Mouse (Mus musculus) layer of hippocampus, postnatal 10 days (tissue): ENCODE data around the gene Gm10277. TPM values are rescaled to one million over a fixed set of nuclear protein-coding genes. Genes with fewer than 3 reads are reported as not detected.
"Not testable (repeated sequence)": the region's sequence is repeated elsewhere in the genome, so short reads cannot be mapped to it uniquely, and the experiment has no call there.

Source experiments
- DNase-seq, 2 experiments: peaks; one replicate each; pipeline ENCODE4 v3.0.0; 2021; ENCODE audit warnings: low spot score in 2 of 2
- total RNA-seq, 2 experiments: library from RNA; stranded (reverse); gene quantifications; 2 replicates each; pipeline ENCODE4 v1.2.3; 2021

Gm10277 gene
- total RNA-seq, 2 experiments from 2014 or later: not detected

DNA sequence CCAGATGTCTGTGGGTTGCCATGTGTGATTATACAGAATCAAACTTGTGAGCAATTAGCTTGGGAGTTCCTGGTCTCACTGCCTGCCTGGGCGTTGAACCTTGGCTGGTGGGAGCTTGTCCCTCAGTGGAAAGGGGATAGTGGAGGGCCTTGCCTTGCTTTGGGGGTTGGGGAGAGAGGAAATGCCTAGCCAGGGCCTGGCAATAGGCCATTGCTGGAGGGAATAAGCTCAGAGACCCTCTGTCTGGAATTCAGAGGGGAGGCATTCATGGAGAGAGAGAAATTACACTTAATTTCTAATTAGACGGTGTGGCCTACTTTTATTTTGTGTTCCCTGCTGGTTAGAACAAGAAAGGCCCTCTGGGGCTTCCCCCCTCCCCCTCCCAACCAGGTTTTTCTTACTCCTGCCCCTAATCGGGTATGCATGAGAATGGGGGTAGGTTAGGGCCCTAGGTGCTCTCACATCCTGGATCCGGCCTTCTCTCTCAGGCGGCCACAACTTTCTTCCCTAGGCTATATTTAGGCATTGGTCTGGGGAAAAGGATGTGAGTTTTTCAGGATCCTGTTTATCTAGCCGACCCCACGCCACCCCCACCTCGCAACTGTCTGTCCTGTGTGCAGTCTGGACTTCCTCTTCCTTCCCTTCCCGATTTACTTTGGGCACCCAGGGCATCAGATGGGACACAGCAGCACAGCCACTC is 11.7 kb downstream of the Gm10277 start:
- peak in 1 of 2 experiments; percentile 55 for DNase-seq

DNA sequence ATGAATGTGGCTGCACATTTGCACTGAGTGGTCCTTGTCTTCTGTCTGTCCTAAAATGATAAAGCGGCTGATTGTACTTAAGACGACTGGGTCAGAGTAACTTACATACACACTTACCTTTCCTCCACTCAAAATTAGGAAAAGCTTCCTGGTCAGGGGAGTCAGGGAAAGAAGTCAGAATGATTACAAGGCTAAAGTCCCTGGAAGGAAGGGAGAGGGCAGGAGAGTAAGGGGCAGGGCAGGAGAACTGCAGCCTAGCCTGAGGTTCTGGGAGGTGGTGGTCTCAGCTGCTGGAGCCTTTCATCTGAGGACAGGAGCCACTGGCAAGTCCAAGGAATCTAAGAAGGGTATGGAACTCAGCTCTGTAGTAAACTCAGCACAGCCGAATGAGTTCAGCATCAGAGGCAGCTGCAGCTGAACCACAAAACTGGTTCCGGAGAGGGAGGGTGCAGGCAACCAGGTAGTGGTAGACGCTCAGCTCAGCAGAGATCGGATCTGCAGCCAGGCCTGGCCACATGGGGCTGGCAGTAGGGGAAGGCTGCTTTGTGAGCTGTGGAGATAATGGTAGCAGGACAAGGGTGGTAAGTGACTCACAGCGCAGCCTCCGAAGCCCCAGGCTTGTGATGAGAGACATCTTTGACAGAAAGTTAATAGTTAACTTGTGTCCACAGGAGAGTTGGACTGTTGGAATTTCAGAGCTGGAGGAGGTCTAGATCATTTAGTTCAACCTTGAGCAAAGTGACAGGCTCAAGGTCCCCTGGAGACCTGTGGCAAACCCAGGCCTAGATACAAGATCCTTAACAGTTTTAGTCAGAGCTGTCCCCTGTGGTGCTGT is 15.5 kb downstream of the Gm10277 start:
- DNase-seq: no peak

DNA sequence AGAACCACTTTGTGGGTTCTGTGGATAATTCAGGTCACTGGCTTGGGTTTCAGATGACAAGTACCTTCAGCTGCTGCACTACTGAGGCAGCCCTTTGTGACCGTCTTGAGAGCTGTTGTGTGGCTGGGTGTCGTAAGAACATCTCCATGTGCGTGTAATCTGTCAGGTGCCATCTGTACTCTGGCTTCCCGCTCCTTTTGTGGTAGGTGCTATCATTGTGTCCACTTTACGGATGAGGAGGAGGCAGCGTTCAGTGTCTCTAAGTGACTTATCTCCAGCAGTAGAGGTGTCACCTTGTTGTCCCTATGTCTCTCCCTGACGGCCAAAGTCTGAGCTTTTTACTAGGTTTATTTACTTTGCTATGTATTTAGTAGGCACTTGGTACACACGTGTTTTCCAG is 17.2 kb downstream of the Gm10277 start:
- DNase-seq: no peak

DNA sequence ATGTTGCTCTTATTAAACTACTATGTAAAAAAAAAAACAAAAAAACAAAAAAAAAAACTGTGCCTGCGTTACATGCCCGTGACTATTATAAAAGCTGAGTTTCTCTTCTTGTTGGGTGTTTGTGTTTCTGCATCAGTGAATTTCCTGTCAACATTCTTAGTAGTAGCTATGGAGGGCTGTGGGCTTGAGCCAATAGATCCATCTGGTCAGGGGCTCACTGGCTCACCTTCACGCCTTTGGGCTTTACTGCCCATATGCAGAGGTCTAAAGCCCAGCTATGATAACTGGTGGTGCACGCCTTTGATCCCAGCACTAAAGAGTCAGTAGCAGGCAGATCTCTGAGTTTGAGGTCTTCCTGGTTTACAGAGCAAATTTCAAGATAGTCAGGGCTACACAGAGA is 18.1 kb downstream of the Gm10277 start:
- no peak for DNase-seq

DNA sequence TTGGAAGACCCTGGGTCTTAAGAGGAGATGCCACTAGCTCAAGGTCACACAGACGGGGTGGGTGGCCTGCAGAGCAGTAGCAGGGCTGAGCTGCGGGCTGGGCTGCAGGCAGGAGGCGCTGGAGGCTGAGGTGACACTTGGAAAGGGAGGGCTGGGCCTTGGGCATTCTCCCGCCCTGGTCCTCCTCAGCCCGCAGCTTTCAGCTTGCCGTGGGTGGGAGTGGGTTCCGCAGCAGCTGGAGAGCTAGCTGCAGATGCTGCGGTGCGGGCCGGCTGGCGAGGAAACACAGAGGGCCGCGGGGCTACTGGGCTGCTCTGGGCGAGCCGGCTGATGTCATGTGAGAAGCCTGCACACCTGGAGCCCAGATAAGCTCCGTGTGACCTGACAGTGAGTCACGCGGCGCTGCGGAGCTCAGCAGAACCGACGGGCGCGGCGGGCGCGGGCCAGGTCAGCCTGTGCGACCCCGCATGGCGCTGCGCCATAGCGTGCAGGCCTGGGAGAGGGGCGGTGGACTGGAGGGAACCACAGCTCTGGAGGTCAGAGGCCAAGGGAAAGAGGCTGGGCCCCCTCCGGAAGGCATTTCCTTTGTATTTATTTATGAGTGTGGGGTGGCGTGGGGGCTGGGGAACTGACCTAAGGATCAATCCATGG is 21.1 kb downstream of the Gm10277 start:
- DNase-seq: peak; percentile 41 to 57

DNA sequence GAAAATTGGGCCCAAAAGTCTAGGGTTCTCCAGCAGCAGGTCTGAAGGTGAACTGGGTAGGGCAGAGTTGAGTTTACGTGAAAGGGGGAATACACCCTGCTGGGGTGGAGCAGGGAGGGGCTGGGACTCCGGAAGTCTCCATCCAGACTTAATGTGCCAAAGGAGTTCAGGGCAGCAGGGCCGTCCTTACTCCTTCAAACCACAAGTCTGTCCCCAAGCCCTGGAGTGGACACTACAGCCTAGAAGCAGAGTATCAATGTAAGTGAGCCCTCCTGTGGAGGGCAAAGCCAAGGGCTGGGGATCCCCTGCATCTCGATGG is 22.1 kb downstream of the Gm10277 start:
- DNase-seq: no peak

DNA sequence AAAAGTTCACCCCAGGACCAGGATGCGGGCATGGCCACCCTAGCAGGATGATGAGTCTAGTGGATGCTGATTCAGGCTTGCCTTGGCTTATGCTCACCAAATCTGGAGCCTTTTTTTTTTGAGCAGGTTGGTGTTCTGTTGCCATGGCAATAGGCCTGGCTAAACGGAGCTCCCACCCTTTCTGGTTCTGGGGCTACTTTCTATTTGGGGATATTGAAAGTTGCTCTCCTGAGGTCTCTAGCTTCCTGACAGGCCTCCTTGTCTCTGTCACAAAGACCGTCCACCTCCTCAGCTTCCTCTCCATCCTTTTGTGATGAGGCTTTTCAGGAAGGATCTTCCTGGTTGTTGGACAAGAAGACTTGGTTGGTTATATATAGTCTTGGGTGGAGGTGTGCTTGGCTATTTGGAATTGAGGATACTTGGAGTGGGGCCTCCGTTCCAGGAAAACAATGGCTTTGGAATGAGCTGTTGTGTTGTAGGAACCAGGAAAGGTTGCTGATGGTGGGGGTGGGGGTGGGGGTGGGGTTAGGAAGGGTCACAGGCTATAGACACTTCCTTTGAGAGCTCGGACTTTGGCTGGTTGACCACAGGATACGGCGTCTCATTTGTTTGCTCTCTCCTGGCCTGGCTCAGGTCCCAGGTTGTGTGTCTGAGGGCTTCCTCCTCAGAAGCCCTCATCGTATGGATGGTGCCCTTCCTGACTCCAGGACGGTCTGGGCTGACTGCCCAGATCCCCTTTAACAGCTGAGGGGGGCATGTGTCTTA is 22.7 kb downstream of the Gm10277 start:
- peak in 1 of 2 experiments; percentile 24 for DNase-seq

DNA sequence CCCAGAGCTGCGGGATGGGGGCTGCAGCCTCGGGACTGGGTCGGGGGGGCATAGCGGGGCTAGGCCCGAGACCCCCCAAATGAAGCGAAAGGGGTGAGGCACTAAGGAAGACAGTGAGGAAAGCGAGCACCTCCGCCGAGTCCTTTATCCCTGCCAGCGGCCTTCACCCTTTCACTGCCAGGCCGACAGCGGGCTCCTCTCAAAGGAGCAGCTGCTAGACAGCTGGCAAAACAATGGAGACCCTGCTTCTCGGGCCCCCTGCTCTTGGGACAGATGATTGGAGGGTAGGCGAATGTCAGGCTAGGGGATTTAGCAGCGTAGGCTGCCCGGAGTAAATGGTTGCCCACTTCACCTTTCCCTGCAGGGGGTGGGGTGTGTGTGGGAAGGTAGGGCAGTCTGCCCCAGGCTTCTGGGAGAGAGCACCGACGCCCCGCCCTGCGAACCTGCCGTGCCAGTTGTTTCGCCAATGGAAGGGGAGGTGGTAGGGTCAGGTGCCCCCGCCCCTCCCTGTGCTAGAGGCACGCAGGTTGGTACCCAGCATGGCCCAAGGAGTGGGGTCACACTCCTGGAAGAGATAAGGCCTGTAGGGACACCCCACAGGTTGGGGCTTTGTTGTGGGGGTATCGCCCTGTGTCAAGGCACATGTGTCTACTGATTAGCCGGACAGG is 23.7 kb downstream of the Gm10277 start:
- peak; percentile 55 to 67 for DNase-seq

DNA sequence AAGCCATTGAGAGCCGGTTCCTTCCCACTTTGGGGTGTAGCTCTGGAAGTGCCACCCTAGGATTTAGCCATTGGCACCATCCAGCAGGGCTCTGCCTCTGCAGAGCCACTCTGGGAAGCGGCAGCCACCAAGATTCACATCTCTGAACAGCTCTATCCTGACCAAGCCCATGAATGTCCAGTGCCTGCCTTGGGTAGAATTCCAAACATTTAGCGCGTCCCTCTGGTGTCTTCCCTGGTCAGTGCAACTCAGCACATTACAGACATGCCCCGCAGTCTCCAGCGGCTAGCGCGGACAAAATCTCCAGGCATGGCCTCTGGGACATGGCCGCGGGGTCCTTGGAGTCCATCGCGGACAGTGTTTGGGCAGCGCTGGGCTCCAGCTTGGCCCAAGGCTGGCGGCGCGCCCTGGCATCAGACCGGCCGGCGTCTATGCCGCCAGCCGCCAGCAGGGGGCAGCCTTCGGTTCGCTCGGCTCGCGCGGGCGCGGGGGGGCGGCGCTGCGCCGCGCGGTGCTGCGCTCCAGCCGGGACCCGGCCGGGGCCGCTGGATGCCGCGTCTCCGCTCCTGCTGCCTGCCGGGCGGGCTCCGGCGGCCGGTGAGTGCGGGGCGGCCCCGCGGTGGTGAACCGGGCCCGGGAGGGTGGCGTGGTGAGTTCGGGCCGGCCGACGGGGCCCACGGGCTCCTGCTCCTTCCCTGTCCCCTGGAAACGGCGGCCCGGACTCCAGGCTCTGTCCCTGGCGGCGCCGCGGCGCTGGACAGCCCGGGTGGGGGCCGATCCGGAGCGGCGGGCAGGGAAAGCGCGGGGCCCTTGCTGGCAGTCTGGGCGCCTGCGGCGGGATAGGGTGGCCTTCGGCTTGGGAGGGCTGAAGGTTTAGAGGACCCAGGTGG is 24.5 kb downstream of the Gm10277 start, which contains the start of gene Myo18a:
Gene Myo18a, plus strand, starts transcription at position 464 of the 890 bp plus-strand sequence.
- peak; percentile 84 to 90 for DNase-seq

DNA sequence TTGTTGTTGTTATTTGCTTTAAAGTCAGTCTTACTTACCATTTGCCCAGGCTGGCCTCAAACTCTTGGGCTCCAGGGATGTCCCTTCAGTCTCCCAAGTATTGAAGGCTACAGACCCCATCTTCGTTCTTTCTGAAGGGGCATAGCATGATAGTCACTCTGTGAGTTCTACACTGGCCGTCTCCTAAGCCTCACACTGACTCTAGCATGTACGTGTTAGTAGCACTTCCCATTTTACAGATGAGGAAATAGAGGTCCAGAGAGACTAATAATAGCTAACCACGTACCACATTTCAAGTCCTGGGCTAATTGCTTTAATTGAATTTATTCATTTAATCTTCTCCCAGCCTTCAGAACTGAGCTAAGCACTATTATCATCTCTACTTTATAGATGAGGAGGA is 27.5 kb downstream of the Gm10277 start:
- no peak for DNase-seq

DNA sequence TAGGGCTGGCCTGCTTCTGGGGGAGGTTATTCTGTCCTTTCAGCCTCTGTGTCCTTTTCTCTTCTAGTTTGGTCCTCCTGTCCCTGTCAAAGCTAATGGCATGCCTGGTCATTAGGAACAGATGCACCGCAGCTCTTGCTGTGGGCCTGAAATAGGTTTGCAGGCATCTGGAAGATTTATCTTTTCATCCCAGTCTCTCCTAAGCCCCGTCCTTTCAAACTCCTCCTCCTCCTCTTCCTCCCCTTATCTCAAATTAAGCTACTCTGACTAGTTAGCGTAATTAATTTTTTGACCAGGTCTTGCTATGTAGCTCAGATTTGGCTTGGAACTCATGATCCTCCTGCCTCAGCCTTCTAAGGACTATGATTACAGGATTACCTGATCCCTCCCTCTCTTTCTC is 34.1 kb downstream of the Gm10277 start:
- DNase-seq: no peak

DNA sequence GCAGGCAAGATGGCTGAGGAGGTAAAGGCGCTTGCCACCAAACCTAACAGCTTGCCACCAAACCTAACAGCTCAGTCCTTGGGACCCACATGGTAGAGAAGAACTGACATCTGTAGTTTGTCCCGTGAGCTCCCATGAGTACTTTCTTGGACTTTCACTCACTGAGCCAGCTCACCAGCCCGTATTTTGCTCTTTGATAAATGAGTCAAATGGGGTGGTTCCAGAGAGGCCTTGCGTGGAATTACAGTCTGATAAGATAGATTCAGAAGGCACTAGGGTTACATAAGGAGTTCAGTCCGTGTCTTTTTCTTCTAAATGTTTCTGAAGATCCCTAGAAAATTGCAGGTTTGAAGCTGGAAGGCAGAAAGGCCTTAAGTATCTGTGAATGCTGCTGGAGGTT is 35.0 kb downstream of the Gm10277 start:
- no peak for DNase-seq

DNA sequence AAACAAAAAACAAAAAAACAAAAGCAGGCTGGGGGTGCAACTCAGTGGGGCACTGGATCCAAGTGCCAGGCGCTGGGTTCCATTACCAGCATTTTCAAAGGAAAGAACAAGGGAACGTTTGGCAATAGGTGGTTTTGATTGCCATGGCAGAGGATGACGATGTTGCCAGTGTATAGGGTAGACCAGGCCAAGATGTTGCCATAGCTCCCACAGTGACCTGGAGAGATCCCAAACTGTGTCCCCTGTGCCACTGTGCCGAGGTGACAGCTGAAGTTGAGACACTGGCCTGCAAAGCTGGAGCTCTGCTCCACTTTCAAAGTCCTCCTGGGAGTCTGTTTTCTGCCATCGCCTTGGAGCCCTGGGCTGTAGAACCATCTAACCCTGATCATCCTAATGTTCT is 38.6 kb downstream of the Gm10277 start:
- DNase-seq: peak in 1 of 2 experiments; percentile 32

DNA sequence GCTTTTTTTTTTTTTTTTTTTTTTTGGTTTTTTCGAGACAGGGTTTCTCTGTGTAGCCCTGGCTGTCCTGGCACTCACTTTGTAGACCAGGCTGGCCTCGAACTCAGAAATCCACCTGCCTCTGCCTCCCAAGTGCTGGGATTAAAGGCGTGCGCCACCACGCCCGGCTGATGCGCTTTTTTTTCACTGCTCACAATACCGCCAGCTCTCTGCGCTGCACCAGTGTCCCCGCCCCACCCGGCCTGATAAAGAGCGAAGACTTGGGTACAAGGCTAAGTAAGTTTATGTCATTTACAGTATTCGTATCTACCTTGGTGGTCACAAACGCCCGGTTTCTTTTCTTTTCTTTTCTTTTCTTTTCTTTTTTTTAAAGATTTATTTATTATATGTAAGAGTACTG is 40.4 kb downstream of the Gm10277 start:
- DNase-seq: not testable (repeated sequence)

DNA sequence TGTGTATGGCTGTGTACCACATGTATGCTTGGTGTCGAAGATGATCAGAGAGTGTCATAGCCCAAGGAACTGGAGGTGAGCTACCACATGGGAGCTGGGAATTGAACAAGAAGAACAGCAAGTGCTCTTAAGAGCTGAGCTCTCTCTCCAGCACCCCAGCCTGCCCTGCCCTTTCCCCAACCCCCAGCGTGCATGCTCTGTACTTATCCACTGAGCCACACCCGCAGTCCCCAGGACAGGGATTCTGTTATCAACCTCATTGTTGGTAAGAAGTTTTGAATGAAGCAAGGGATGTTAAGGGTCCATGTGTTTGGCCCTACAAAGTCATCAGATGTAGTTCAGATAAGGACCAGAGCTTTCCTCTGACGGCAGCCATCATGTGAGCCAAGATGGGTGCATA is 40.9 kb downstream of the Gm10277 start:
- no peak for DNase-seq

DNA sequence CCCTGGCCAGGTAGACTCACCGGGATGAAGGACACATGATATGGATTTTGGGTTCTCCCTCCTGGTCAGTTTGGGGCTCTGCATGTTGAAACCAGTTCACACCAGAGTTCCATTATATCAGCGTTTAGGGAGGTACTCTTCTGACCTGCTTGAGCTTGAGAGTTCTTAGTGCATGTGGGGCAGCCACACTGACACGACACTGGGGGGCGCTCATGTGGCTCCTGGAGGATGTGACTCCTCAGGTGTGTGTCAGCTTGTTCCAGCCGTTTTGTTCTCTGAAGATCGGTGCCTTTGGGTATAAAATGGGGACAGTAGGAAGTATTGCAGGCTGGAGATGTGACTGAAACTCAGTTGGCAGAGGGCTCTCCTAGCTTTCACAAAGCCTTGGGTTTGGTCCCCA is 43.6 kb downstream of the Gm10277 start:
- peak in 1 of 2 experiments; percentile 37 for DNase-seq

DNA sequence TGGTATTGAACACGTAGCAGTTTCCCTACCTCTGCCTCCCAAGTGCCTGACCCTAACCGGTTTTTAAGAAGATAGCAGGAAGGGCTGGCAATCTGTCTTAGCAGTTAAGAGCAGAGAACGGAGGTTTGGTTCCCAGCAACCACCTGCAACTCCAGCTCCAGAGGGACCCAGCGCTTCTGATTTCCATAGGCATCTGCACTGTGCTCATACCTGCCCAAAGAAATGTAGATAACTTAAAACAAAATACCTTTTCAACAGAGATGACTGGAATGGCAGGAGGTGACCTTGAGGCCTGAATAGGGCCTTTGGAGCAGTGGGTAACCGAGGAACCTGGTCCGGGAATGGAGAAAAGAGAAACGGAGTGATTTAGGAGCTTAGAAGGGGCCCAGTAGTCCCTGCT is 49.0 kb downstream of the Gm10277 start:
- no peak for DNase-seq

DNA sequence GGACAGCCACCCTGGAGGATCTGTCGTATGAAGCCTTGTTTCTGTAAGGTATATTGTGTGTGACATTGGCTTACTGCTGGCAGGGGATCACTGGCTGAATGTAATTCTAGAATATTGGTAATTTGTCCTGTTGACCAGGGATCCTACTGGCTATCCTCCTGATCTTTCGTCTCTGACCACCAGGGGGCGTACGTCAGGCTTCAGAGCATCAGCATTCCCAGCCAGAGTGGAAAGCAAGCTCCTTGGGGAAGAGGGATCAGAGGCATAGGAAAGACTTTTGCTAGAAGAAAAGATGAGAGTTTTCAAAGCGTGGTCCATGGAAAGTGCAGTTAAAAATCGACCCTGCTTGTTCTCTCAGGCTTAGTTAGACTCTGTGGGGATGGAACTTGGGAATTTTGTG is 50.3 kb downstream of the Gm10277 start:
- DNase-seq: peak; percentile 86 to 89
